Mouse (Mus musculus) layer of hippocampus, adult 8-10 months (tissue): ENCODE data around the gene Rcn1. TPM values are rescaled to one million over a fixed set of nuclear protein-coding genes. Genes with fewer than 3 reads are reported as not detected.

Experiments used
- DNase-seq, 2 experiments: peaks; one replicate each; pipeline ENCODE4 v3.0.0; 2022; ENCODE audit warnings: low spot score in 2 of 2
- total RNA-seq, 4 experiments: library from RNA; stranded (reverse); gene quantifications; 2 replicates each; pipeline ENCODE4 v1.2.4; 2022

Gene Rcn1
- 10 to 100 TPM; 17.5 to 21.8 (median 20.0) TPM for total RNA-seq

GRCm38 (mm10) chr2:105399085-105399891 is at the start of gene Rcn1:
Gene Rcn1, minus strand, starts transcription at chr2:105399319.
- peak in 1 of 2 experiments; percentile 14 for DNase-seq

DNA sequence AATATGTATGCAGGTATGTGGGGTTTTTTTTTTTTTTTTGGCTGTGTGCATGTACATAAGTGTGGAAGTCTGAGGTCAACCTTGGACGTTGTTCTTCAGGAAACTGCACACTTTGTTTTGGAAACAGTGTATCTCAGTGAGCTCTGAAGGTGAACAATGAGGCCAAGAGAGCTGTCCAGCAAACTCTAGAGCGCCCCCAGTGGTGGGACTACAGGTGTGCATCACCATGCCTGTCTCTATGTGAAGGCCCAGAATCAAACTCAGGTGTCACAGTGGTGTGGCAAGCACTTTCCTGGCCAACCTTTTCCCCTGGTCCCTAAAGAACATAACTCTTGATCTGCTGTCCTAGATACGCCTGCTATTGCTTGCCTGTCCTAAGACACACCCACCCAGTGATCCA is 45.0 kb upstream of the Rcn1 start:
- no peak for DNase-seq

GRCm38 (mm10) chr2:105439022-105439421 is 39.9 kb upstream of the Rcn1 start:
- no peak for DNase-seq

DNA sequence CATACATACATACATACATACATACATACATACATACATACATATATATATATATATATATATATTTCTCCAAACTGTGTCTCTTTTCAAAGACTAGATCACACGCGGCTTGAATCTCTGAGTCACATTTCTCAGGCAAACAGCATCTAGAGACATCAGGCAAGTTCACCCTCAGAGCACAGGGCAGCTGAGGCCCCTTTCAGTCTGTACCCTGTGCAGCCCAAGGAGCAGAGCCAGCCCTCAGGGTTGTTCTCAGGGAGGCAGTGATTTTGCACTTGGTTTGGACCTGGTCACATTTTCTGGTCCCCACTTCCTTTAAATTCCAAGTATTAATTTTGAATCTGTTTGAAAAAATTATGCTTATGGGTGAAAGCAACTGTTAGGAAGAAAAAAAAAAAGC is 39.4 kb upstream of the Rcn1 start:
- DNase-seq: no peak

DNA sequence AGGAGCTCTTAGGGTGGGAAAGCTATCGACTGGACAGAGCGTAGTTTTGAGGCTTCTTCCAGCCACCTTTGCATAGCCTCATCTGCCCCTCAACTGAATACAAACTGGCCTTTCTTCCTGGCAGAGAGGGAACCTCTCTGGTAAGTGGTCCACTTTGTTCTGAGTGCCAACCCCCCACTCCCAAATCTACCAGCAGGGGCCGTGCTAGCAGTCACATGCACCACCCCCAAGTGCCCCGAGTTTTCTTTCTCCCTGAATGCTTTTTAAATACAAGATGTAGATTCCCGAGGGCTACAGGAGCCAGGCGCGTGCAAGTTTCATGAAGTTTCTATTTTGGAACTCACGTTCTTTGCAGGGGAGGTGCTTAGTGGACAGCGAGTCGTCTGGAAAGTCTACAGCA is 33.8 kb upstream of the Rcn1 start:
- DNase-seq: no peak

GRCm38 (mm10) chr2:105430373-105430772 is 31.3 kb upstream of the Rcn1 start:
- DNase-seq: no peak

GRCm38 (mm10) chr2:105429899-105430298 is 30.8 kb upstream of the Rcn1 start:
- DNase-seq: no peak

DNA sequence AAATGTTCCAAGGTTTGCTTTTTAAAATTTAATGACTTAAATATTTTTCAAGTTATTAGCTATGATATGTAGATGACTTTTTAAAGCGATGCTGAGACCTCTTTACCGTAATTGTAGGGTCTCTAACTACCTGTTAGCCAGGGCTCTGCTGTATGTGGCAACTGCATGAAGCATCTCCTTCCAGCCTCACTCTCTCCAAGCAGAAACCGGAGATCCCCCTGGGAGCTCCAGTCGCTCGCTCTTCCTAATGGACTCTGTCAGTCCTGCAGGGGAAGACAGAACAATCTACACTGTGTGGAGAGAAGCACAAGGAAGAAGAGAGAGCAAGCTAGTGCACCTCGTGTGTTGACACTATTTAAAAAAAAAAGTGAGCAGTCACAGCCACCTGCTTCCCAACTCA is 29.3 kb upstream of the Rcn1 start:
- DNase-seq: no peak

DNA sequence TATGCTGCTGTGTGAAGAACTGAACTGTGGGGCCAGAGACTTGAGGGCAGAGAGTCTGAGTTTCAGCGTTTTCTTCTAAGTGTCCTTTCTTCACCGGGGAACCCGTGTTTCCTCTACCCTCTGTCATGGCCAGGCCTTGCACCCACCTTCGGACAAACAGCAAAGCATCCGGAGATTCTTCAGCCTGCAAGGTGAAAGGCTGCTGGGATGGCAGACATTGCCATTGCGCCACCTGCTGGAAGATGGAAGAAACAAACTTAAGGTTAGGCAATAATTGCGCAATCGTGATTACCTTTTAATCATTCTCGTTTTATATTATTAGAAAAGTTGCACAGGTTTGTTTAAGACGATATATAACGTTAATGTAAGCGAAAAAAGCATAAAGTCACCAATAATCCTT is 28.9 kb upstream of the Rcn1 start:
- DNase-seq: peak; percentile 19 to 62

GRCm38 (mm10) chr2:105427447-105427846 is 28.3 kb upstream of the Rcn1 start:
- no peak for DNase-seq

- DNase-seq: no peak
Measured at GRCm38 (mm10) chr2:105418629-105419227, 19.6 kb upstream of the Rcn1 start.

GRCm38 (mm10) chr2:105417663-105418062 is 18.5 kb upstream of the Rcn1 start:
- DNase-seq: no peak

DNA sequence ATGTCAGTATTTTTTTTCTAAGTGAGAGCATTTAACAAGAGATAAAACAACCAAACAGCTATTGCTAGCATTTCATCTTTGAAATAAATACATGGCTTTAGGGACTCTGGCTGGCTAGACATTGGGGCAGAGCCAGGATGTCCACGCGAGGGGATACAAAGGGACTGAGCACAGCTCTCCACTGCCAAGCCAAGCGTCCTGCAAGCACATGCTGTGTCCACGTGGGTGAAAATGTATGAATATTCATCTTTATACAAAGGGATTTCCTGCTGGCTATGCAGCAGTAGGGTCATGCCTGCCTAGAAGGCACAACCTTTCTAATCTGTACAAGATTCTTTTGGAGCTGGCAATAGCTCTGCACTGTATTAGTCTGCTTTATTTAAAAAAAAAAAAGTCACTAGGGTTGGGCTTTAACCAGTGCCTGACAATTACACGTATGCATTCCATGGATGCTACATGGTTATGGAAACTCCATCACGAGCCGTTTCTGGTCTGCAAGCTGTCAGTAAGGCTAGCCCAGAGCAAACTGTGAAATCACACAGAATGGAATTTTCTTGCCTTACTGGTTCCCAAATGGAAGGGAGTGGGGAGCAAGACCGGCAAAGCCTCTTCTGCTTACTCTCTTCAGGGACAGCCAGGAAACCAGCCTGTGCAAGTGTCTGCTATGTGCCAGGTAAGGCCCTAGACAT is 17.7 kb upstream of the Rcn1 start:
- peak in 1 of 2 experiments; percentile 16 for DNase-seq

DNA sequence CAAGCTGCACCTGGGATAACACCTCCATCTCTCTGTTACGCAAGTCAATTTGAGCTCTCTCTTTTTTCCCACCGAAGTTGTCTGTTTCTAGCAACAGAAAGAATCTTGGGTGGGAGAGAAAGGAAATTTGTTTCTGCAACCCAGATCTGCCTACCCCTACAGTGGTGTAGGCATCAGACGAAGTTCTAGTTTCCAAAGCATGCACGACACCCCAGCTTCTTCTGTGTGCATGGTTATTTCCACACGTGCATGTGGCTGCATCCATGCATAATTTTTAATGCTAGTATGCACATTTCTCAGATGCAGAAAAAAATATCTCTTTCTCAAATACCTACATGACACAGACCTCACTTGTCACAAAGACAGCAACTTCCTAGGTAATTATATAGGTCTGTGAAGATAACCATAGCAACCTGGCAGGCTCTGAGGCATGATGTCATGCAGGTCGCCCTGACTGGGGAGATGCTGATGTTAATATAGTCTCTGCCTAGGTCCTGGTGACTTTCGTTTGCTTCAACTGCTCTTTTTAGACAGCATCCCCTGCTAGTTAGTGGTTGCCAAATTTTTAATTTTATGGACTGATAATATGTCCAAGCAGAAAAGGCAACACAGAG is 17.0 kb upstream of the Rcn1 start:
- DNase-seq: no peak

DNA sequence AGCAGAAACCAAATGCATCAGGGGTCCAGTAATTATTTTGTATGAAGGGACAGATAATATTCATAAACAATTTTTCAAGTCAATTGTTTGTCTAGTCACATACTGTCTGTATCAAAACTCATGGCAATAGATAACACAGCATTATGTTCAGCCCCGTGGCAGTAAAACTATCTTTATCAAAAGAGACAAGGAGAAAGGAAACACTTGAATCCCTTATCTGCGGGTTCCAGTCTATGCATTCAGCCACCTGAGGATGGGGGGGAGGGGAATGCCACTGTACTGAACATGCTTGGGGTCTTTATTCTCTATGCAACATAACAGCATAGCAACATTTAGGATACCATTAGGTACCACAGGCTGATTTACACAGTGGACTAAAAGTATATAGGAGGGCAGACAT is 15.2 kb upstream of the Rcn1 start:
- DNase-seq: no peak

DNA sequence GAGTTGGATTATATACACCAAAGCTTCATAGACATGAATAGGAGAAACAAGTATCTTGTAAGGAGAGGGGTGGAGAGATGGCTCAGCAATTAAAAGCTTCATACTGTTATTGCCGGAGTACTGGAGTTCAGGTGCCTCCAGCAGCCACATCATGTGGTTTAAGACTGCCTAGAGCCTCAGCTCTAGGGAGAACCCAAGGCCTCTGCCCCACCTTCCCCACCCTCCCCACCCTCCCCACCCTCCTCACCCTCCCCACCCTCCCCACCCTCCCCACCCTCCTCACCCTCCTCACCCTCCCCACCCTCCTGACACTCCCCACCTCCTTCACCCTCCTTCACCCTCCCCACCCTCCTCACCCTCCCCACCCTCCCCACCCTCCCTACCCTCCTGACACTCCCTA is 10.1 kb upstream of the Rcn1 start:
- DNase-seq: no peak

GRCm38 (mm10) chr2:105408511-105408910 is 9.4 kb upstream of the Rcn1 start:
- DNase-seq: no peak

DNA sequence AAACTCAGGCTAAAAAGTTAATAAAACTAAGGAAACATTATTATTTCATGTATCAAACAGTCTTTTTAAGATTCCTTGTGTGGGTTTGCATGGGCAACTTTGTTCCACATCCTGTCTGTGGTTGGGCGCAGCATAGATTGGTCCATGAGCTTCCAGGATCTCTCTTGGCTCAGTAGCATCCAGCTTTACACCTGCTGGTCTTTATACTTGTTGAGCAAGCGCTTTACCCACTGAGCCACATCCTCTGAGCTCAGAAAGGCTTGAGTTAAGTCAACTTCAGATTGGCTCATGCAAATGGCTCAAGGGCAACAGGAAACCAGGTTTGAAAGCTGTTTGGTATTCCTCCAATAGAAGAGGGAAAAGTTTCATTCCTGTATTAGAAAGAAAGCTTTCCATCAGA is 3.1 kb upstream of the Rcn1 start:
- no peak for DNase-seq

DNA sequence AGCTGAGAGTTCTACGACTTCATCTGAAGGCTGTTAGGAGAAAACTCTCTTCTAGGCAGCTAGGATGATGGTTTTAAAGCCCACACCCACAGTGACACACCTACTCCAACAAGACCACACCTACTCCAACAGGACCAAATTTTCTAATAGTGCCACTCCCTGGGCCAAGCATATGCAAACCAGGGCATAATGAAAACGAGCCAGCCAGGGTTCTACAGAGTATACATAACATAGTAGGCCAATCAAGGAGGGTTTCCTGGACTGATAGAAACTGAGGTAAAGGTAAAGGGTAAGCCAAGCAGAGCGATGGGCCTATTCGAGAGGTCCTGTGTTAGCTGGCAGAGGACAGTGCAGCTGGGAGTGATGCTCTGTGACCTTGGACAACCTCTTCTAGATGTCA is 1.4 kb upstream of the Rcn1 start:
- no peak for DNase-seq

DNA sequence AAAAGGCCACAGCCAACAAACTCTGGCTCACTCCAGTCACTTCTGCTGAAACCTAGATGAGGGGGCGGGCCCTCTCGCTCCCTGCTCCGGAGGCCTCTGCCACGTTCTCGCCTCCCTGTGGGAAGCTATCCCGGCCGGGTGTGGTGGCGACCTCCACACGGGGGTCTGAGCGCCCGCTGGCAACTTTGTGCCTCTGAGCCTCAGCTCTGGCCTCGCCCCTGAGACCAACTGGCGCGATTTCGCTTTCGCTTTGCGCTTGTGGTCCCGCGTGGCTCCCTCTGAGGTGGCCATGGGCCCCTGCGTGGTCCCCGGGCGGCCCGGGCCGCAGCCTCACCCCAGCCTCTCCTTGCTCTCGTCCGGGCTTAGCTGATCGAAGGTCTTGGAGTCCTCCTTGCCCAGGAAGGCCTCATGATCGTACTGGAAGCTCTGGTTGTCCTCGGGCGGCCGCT is 459 bp downstream of the Rcn1 start:
- DNase-seq: no peak

DNA sequence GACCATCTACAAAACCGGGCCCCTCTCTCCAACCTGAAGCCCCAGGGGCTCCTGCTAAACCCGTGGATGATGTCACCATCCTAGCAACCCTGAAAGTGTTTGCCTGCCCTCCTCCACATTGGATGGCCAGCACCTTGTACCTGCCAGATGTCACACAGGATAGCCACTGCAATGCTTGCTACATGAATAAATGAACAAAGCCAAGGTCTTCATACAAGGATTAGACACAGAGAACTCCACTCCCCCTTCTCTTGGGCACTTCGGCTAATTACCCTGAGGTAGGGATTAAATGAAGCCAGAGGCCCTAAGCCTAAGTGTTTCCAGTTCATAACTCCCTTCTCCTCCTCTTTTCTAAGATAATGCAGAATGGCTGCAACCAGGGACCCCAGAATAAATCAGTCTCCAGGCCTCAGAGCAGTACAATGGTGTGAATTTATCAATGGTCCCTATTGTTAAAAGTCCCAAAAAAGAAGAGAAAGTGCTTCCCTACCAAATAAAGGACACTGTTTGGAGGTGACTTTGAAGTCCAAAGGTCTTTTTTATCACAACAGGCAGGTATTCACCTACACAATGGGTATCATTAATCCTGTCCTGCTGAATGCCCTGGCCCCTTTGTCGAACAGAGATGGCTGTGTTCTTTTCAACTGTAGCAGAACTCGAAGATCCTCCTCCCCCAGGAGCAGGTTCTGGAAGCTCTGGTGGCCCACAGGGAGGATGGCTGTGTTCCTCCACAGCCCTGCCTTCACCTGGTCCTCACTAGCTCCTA is 1.5 kb downstream of the Rcn1 start:
- no peak for DNase-seq
